Mouse (Mus musculus): ENCODE data around the gene Trpc6. TPM values are rescaled to one million over a fixed set of nuclear protein-coding genes. Genes with fewer than 3 reads are reported as not detected.

Gene Trpc6
- total RNA-seq (2021): under 1 TPM; 0.35 to 0.41 TPM
- long read RNA-seq, experiment 1: 0 reads
- long read RNA-seq, experiment 2: 0 reads

- DNase-seq: no peak
These were observed at the start of gene Trpc6 for GRCm38 (mm10) chr9:8544041-8544794. Gene Trpc6 (plus strand): TSS chr9:8544142.

GRCm38 (mm10) chr9:8520911-8521310 lies 23.0 kb upstream of the Trpc6 start:
- no peak for DNase-seq

- DNase-seq: no peak
These were observed 10.3 kb upstream of the Trpc6 start for GRCm38 (mm10) chr9:8533670-8534069.

DNA sequence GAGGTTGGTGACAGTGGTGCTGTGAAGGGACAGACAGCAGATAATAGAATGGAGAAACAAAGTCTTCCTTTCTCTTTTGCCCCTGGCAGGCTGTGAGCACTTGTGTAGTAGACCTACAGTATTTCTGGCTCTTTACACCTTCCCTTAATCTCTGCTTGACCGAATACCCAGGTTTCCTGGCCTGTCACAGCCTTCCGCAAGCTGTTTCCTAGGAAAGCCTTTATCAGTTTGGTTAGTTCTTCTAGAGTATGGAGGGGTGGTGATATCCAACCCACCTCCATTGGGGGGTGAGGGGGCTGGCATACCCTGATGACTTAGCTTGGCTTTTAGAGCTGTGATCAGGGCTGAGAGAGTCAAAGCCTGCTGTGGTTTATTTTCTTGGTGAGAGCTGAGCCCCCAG lies 1.3 kb downstream of the Trpc6 start:
- DNase-seq: no peak

DNA sequence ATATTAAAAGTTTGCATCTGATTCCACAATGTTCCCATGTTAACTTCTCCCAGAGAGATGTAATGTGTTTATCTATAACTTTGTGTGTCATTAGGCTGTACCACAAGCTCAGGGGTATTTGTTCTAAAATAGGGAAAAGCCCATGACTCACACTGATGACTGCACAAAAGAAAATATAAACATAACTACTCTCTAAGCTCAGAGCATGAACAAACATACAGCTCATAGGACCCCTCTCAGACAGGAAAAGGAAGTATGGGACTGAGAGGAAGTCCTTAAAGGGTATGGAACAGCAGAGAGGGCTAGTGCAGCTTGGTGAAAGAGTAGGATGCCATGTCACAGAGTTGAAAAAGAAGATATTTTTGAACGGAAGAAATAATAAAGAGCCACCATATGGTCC lies 14.6 kb downstream of the Trpc6 start:
- DNase-seq: no peak

DNA sequence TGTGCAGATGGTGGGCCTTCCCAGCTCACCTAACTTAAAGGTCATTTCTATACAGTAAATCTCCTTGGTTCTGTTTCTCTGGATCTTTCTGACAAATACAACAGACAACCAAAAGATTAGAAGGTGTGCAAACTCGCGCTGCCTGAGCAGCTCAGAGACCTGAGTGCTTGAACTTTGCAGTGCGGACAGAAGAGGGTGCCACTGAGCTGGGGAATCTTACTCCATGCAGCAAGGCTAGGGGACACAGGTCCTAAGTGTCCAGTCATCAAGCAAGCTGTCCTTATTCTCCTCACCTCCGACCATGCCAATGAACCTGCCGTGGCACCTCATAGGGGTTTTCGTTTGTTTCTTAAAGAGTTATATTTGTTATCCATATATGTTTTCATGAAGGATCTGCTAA lies 48.7 kb downstream of the Trpc6 start:
- no peak for DNase-seq

DNA sequence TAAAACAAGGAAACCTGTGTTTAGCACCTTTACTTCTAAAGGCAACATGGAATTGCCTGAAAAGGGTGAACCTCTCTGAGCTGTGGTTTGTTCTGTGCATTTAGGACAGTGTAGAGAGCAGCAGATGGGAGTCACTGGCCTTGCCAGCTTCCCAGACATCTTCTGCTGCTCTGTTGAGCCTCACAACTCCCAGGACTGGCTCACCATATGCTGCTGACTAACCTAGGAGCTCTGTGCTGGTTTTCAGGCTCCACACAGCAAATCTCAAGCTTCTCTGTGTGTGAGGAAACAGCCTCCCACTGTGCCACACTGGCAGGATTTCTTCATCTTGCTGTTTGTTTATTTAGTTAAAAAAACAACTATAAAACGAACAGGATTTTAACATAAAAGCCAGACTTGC lies 53.1 kb downstream of the Trpc6 start:
- no peak for DNase-seq

DNA sequence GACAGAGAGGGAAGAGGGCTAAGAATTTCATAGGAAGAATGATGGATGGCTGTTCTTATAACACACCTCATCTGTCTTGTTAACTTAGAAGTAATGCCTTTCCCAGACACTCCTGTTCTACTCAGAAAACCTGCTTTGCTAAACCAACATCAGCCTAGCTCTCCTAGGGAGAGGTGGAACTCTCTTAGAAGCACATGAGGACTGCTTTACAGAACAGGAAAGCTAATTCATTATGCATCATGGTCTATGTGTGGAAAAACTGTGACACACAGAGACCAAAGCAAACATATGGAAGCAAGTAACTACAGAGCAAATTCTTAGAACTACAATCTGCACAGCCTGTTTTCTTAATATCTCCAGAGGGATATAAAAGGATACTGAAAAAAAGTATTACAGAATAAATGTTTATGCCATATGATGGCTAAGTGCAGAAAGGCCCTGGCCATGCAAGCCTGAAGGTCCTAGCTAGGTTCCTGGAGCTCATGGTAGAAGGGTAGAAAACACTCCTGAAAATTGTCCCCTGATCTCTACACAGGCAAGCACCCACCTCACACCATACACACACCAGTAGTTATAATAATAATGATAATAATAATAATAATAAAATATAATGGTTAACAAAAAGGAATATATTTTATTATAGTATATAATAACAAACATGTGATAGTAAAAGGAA lies 63.0 kb downstream of the Trpc6 start:
- no peak for DNase-seq

- DNase-seq: no peak
These were observed 90.4 kb downstream of the Trpc6 start for GRCm38 (mm10) chr9:8634344-8634743.

- no peak for DNase-seq
These were observed 99.5 kb downstream of the Trpc6 start for GRCm38 (mm10) chr9:8643453-8643852.

DNA sequence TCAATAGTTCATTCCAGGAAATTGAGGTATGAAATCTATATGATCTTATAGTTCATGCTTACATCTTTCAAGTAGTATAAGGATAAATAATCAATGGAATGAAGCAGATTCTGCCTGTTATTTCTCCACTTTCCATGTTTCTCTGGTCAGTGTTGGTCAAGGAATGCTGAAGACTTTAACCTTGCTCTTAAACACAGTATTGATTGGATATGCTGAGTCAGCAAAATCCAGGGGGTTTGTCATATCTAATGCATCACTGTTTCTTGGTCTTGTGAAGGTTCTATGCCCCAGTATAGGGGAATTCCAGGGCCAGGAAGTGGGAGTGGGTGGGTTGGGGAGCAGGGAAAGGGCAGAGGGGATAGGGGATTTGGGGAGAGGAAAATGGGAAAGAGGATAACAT lies 111.4 kb downstream of the Trpc6 start:
- no peak for DNase-seq

DNA sequence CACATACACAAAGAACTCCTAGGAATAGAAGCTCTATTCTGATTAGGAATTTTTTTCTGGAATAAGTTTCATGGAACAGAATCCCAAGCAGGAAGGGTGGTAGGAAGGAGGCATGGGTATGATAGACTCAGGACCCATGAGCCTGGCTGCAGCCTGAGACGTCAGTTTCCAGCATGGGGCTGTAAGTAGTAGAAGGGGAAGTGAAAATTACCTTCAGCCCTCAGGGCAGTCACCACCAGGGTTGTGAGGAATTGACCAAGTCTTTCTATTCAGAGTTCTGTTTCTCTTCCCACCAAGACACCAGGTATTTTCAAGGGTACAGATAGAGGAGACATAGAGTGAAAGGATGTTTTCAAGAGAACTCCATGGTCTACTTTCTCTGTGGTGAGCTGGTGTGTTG lies 129.0 kb downstream of the Trpc6 start:
- DNase-seq: no peak

- DNase-seq: no peak
These were observed 132.7 kb downstream of the Trpc6 start for GRCm38 (mm10) chr9:8676607-8677006.

GRCm38 (mm10) chr9:8693177-8693576 lies 149.2 kb downstream of the Trpc6 start:
- DNase-seq: no peak

GRCm38 (mm10) chr9:8700669-8701068 lies 156.7 kb downstream of the Trpc6 start:
- DNase-seq: peak; percentile 33 to 79

DNA sequence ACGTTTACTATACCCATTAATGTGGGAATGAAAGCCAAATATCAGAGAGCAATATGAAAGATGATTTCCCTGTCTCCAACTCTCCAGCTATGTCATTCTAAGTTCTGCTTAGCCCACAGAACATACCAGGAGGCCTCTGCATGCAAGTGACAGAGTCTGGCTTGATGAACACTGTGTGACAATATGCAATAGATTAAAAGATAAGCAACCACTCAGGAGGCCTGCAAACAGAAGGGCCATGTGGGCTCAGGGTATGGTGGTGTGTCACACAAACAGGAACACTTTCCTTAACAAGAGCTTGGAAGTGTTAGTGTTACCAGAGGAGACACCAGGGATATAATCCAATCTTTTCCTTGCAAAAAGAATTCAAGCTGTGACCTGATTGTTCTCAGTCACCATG lies 159.6 kb downstream of the Trpc6 start:
- DNase-seq: no peak

DNA sequence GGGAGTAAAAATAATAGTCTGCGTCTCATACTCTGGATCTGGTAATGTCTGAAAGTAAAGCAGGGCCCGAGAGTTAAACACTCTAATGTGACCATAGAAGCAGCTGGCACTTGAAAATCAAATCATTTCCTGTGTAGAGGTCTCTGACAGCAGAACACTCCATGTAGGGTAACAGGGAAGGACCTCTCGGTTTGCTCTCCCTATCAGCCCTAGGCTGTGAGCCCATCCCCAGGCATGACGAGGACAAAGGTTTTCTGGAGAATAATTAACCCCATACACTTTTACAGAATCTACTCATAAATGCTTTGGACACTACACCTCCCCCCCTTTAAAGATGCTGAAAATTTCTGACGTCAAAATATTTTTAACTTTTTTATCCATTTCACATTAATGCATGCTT lies 160.0 kb downstream of the Trpc6 start:
- no peak for DNase-seq

GRCm38 (mm10) chr9:8710052-8710739 lies 166.3 kb downstream of the Trpc6 start:
- DNase-seq: no peak

- no peak for DNase-seq
These were observed 175.1 kb downstream of the Trpc6 start for GRCm38 (mm10) chr9:8719017-8719416.

- DNase-seq: no peak
These were observed 185.1 kb downstream of the Trpc6 start for GRCm38 (mm10) chr9:8729056-8729455.
